Mouse (Mus musculus): ENCODE measurements around the gene Prr23a1. TPM values are rescaled to one million over a fixed set of nuclear protein-coding genes. Genes with fewer than 3 reads are reported as not detected.
A peak's percentile ranks its signal among the peaks of the same experiment; 100 is the strongest.
"Not testable (repeated sequence)": the region's sequence is repeated elsewhere in the genome, so short reads cannot be mapped to it uniquely, and the experiment has no call there.

The Prr23a1 gene
- polyA plus RNA-seq (2015; fragmentation: Nextera tagmentation; extraction: Ambion mirVana) = 0.18 and 0.47 TPM in 2 replicates

DNA sequence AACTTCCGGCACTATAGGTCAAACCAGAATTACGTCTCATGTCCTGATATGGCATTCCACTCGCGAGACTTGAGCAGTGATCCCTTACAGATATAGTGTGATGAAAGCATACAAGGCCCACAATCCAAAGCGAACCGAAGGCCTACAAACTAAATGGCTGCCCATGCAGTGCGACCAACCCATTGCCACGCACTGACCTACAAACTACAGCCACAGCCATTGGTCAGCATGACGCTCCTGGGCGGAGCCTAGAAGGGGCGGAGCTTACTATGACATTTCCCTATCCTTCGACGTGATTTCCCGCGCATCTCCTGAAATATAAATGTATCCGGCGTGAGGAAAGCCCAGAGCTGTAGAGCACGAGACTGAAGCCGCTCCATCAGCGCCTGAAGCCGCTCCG is at the start of gene Prr23a1:
Prr23a1 (plus strand) TSS at position 387 of the 400 bp plus-strand sequence.
- WGBS = 57% methylated on average over 22 of the region's 22 CpGs
- no peak within 1 kb of the TSS for H3K9ac ChIP-seq
- no peak for ATAC-seq (ENCODE audit: low FRiP score, low read depth)
- peak within 1 kb of the TSS; percentile 39; the same call in 1 of the 2 replicates for H3K4me2 ChIP-seq
- no peaks in the 10 kb centered on the region for H3K4me1 ChIP-seq (replicated peaks)
- H3K4me3 ChIP-seq = 0 out of 2 replicates have a peak within 1 kb of the TSS, but pooled peaks have one; percentile 4
- no peaks in the 10 kb centered on the region for H3K36me3 ChIP-seq
- H3K27ac ChIP-seq (replicated peaks) = no peak within 1 kb of the TSS
- no peaks in the 10 kb centered on the region for H3K9me3 ChIP-seq
- no peaks in the 10 kb centered on the region for H3K27me3 ChIP-seq

DNA sequence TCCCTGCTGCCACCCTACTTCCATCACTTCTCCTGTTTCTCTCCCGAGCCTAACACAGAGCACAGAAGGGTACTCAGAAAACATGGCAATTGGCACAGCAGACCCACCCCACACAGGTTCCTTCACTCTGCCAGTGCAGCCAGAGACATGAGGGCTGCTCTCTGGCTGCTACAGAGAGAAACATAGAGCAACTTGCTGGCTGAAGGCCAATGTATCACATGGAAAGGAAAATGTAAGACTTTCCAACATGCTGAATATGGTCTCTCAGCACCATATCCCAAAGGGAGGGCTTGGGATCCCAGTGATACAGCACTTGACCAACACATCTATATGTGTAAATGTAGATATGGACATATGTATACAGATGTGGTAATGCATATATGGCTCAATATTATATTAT is 43.3 kb upstream of the Prr23a1 start:
- WGBS = 71% methylated on average over 1 of the region's 1 CpGs
- no peaks in the 10 kb centered on the region for H3K27me3 ChIP-seq
- no peak overlapping the region for H3K4me2 ChIP-seq
- no peaks in the 10 kb centered on the region for H3K9me3 ChIP-seq
- no peak overlapping the region for H3K27ac ChIP-seq (replicated peaks)
- no peaks in the 10 kb centered on the region for H3K36me3 ChIP-seq
- no peaks in the 10 kb centered on the region for H3K4me1 ChIP-seq (replicated peaks)
- H3K4me3 ChIP-seq = no peak overlapping the region
- ATAC-seq (ENCODE audit: low FRiP score, low read depth) = no peak
- H3K9ac ChIP-seq = no peak overlapping the region

DNA sequence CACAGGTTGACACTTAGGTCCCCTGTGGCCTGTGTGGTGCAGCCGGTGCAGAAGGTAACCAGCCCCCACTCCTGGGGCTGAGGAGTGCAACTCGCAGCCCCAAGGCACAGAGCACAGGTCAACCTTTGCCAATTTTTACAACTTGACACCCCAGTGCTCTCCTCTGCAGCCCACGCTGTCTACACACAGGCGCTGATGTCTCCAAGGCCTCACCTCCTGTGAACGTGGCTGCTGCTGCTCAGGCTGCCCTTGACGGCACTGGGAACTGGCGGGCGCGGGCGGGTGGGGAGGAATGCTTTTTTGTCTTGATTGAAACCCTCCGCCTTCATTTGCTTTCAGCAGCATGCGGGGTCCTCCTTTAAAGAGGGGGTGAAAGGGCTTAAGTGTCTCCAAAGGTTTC is 38.3 kb upstream of the Prr23a1 start:
- H3K9me3 ChIP-seq = no peaks in the 10 kb centered on the region
- H3K27me3 ChIP-seq = no peaks in the 10 kb centered on the region
- WGBS = 56% methylated on average over 12 of the region's 12 CpGs
- no peaks in the 10 kb centered on the region for H3K36me3 ChIP-seq
- no peak overlapping the region for H3K4me3 ChIP-seq
- H3K4me2 ChIP-seq = no peak overlapping the region
- no peak overlapping the region for H3K27ac ChIP-seq (replicated peaks)
- H3K4me1 ChIP-seq (replicated peaks) = no peaks in the 10 kb centered on the region
- H3K9ac ChIP-seq = no peak overlapping the region
- ATAC-seq (ENCODE audit: low FRiP score, low read depth) = no peak

DNA sequence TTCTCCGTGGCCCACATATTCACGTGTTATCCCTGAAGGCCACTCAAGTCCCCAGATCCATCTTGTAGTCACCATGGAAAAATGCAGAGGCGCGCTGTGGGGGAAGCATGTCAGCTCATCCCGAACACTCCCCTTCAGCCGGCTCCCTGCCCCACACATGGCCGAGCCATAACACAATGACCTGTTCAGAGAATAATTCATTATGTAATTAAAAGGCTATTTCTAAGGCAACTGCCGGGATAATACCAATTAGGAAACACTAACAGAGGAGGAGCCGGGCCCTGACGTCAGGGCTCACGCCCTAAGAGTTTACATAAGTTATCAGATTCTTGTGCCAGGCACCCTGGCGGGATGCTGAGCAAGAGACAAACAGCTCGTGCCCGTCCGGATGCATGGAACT is 36.8 kb upstream of the Prr23a1 start:
- WGBS = 73% methylated on average over 15 of the region's 15 CpGs

DNA sequence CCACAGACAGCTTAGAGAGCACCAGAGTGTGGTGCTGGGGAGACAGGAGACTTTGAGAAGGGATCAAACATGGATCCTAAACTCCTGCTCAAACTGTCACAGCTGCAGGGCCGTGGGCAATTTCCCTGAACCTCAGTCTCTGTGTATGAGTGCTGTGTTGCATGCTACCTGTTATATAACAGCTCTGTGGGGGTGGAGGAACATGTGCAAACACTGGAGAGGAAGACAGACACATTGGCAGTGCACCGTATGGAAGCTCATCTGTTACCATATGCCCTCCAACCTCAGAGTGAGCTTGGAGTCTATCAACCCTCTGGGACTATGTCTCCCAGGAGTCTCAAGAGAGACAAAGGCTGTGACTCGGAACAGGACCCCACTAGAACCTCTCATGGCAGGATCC is 36.4 kb upstream of the Prr23a1 start:
- no peak for ATAC-seq (ENCODE audit: low FRiP score, low read depth)
- 85% methylated on average over 3 of the region's 3 CpGs for whole genome bisulfite sequencing
- H3K36me3 ChIP-seq = no peaks in the 10 kb centered on the region
- H3K9ac ChIP-seq = no peak overlapping the region
- H3K27ac ChIP-seq (replicated peaks) = no peak overlapping the region
- no peaks in the 10 kb centered on the region for H3K9me3 ChIP-seq
- H3K27me3 ChIP-seq = no peaks in the 10 kb centered on the region
- H3K4me1 ChIP-seq (replicated peaks) = no peaks in the 10 kb centered on the region
- no peak overlapping the region for H3K4me2 ChIP-seq
- H3K4me3 ChIP-seq = no peak overlapping the region

More for the DNA sequence above, 36.8 kb upstream of the Prr23a1 start:
- no peak for ATAC-seq (ENCODE audit: low FRiP score, low read depth)
- no peaks in the 10 kb centered on the region for H3K36me3 ChIP-seq
- no peak overlapping the region for H3K27ac ChIP-seq (replicated peaks)
- H3K4me2 ChIP-seq = no peak overlapping the region
- no peak overlapping the region for H3K4me3 ChIP-seq
- H3K27me3 ChIP-seq = no peaks in the 10 kb centered on the region
- no peak overlapping the region for H3K9ac ChIP-seq
- H3K9me3 ChIP-seq = no peaks in the 10 kb centered on the region
- H3K4me1 ChIP-seq (replicated peaks) = no peaks in the 10 kb centered on the region

DNA sequence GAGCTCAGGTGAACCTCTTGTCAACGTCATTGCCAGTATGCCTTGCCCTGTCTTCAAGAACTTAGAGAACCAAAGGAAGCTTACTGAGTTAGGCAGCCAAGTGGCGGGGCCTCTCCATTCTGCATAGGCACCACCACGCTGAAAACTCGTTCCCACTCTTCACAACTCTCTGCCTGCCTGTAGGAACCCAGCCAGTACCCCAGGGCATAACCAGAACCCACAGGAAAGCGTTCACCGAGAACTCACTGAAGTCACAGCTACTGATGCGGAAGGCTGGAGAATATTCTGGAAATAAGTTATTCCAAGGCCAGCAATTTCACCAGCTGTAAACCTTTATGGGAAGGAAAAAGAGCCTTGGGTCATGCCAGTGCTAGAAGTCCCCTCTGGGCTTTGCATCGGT is 34.7 kb upstream of the Prr23a1 start:
- no peak overlapping the region for H3K9ac ChIP-seq
- no peaks in the 10 kb centered on the region for H3K36me3 ChIP-seq
- no peaks in the 10 kb centered on the region for H3K9me3 ChIP-seq
- H3K4me1 ChIP-seq (replicated peaks) = no peaks in the 10 kb centered on the region
- no peak overlapping the region for H3K4me2 ChIP-seq
- no peak overlapping the region for H3K4me3 ChIP-seq
- WGBS = 89% methylated on average over 8 of the region's 8 CpGs
- no peaks in the 10 kb centered on the region for H3K27me3 ChIP-seq
- ATAC-seq (ENCODE audit: low FRiP score, low read depth) = no peak
- no peak overlapping the region for H3K27ac ChIP-seq (replicated peaks)

DNA sequence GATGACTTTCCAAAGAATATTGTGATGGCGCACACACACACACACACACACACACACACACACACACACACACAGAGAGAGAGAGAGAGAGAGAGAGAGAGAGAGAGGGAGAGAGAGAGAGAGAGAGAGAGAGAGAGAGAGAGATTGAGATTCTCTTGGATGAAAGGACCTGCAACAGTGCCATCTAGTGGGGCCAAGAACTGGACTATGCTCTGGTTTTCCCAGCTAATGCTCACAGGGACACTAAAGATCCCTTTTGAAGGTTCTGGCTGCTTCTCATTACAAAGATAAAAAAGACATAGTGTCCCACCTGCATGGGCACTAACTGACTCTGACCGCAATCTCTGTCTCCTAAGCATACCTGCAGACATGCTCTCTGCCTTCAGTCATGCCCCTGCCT is 32.8 kb upstream of the Prr23a1 start:
- not testable (repeated sequence) for H3K4me1 ChIP-seq (replicated peaks); H3K9ac ChIP-seq; H3K27ac ChIP-seq (replicated peaks); ATAC-seq (ENCODE audit: low FRiP score, low read depth); H3K4me3 ChIP-seq; H3K4me2 ChIP-seq; H3K27me3 ChIP-seq; H3K36me3 ChIP-seq; H3K9me3 ChIP-seq
- 63% methylated on average over 2 of the region's 2 CpGs for WGBS

DNA sequence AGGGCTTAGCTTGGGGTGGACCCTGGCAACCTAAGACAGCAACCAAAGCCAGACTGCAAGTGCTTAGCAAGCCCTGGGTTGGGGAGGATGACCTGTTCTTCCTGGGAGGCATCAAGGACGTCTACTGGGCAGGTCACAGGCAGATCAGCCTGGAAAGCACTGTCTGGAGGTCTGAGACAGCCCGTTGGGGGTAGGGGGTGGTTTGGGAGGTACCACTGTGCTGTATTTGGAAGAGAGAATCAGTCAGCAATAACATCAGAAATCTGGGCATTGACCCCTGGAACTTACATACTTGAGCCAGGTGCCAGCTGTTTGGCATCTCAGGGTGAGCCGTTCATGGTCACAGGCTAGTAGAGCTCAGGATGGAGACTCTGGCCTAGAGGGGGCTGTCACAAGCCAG is 26.2 kb upstream of the Prr23a1 start:
- Histone ChIP-seq H3K36me3 (no peaks in the 10 kb centered on the region), H3K27ac (replicated peaks) (no peak overlapping the region), H3K27me3 (no peaks in the 10 kb centered on the region), H3K4me1 (replicated peaks) (no peaks in the 10 kb centered on the region), H3K9me3 (no peaks in the 10 kb centered on the region), H3K9ac (no peak overlapping the region), H3K4me2 (no peak overlapping the region), H3K4me3 (no peak overlapping the region)
- 75% methylated on average over 3 of the region's 3 CpGs for WGBS
- ATAC-seq (ENCODE audit: low FRiP score, low read depth) = no peak

DNA sequence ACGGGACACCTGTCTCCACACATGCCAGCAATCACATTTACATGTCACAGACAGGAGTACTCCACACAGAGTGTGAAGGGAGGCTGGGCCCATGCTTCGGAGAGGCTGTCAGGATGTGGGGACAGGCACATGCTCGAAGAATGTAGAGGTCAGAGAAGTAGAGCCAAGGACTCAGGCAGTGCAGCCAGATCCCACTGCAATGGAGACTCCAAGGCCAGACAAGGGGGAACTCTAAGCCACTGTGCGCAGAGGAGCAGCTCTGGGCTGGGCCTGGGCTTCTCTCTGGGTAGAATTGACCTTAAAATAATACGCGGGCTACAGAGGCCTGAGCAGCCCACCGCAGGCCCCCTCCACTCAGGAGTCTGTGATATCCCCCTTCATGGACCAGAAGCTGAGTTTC is 24.7 kb upstream of the Prr23a1 start:
- Histone ChIP-seq H3K27ac (replicated peaks) (no peak overlapping the region), H3K4me2 (no peak overlapping the region), H3K9ac (no peak overlapping the region), H3K9me3 (no peaks in the 10 kb centered on the region), H3K4me3 (no peak overlapping the region), H3K36me3 (no peaks in the 10 kb centered on the region), H3K4me1 (replicated peaks) (no peaks in the 10 kb centered on the region), H3K27me3 (no peaks in the 10 kb centered on the region)
- 90% methylated on average over 7 of the region's 7 CpGs for WGBS
- no peak for ATAC-seq (ENCODE audit: low FRiP score, low read depth)

DNA sequence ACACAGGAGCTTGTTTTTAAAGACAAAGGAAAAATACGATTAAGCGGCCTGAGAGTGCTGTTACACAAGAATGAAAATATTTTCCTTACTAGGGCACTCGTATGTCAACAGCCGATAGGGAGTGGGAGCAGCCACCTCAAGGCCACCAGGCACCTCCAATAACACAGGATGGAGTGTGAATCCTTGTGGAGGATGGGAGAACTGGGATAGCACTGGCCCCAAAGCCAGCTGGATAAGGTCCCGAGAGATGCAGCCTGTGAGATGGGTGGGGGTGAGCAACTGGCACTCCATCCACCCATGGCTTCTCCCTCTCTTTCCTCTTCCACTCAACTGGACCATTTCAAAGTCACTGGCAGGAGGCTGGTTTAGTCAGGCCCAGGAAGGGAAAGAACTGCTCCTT is 23.3 kb upstream of the Prr23a1 start:
- Histone ChIP-seq H3K4me3 (no peak overlapping the region), H3K9me3 (no peaks in the 10 kb centered on the region), H3K27ac (replicated peaks) (no peak overlapping the region), H3K9ac (no peak overlapping the region), H3K4me2 (no peak overlapping the region), H3K36me3 (no peaks in the 10 kb centered on the region), H3K27me3 (no peaks in the 10 kb centered on the region), H3K4me1 (replicated peaks) (no peaks in the 10 kb centered on the region)
- ATAC-seq (ENCODE audit: low FRiP score, low read depth) = no peak
- WGBS = 79% methylated on average over 5 of the region's 5 CpGs

DNA sequence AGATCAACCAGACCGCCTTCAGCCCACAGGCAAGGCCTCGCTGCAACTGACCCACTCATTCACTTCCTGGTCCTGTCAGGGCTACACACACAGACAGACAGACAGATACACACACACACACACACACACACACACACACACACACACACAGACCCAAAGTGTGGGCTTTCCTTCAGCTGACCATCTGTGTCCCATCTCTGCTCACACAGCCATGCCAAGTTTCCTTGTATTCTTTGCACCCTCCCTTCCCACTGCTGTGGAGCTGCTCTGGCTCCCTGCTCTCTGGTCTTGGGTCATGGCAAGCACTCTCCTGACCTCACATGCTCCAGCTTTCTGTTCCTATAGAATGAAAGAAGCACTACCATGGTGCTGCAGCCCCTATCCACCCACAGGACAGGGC is 22.8 kb upstream of the Prr23a1 start:
- H3K27ac ChIP-seq (replicated peaks) = no peak overlapping the region
- H3K27me3 ChIP-seq = no peaks in the 10 kb centered on the region
- no peak overlapping the region for H3K4me2 ChIP-seq
- H3K4me1 ChIP-seq (replicated peaks) = no peaks in the 10 kb centered on the region
- no peak overlapping the region for H3K4me3 ChIP-seq
- no peak overlapping the region for H3K9ac ChIP-seq
- ATAC-seq (ENCODE audit: low FRiP score, low read depth) = no peak
- H3K9me3 ChIP-seq = no peaks in the 10 kb centered on the region
- 88% methylated on average over 2 of the region's 2 CpGs for WGBS
- no peaks in the 10 kb centered on the region for H3K36me3 ChIP-seq

DNA sequence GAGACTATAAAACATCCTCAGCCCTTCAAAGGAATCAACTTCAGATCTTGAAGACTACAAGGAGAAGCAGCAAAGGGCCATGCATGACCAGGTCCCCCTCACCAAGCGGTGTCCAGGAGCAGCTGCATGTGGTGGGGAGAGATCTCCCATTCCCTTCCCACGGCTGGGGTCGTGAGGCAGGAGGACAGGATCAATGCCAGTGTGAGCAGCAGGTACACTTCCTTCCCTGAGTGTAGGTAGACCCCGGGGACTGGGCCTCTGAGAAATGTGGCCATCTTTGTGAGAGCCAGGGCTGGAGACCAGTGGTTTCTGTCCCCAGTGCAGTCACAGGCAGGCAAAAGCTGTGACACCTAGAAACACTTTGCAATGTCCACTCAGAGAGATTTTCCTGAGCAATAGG is 21.8 kb upstream of the Prr23a1 start:
- no peaks in the 10 kb centered on the region for H3K4me1 ChIP-seq (replicated peaks)
- H3K27ac ChIP-seq (replicated peaks) = no peak overlapping the region
- H3K36me3 ChIP-seq = no peaks in the 10 kb centered on the region
- no peak overlapping the region for H3K9ac ChIP-seq
- no peak for ATAC-seq (ENCODE audit: low FRiP score, low read depth)
- H3K9me3 ChIP-seq = no peaks in the 10 kb centered on the region
- no peaks in the 10 kb centered on the region for H3K27me3 ChIP-seq
- no peak overlapping the region for H3K4me3 ChIP-seq
- 87% methylated on average over 4 of the region's 4 CpGs for WGBS
- no peak overlapping the region for H3K4me2 ChIP-seq

DNA sequence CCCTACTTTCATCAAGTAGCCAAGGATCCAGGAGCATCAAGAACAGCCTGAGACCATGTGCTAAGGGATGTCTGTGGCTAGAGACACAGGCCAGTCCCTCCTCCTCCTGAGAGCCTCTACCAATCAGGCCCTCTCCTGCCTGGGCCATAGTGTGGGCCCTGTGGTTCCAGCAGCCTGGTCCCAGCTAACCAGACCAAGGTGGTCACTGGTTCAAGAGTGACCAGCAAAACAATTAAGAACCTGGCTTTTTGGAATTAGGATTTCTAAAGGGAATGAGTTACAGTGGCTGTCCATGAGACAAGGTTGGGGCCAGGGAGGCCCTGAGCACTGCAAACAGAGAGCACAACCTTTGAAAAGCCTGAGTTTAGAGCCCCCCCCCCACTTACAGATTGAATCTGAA is 21.2 kb upstream of the Prr23a1 start:
- H3K36me3 ChIP-seq = no peaks in the 10 kb centered on the region

More for the DNA sequence above, 21.2 kb upstream of the Prr23a1 start:
- no peak overlapping the region for H3K9ac ChIP-seq
- no peaks in the 10 kb centered on the region for H3K4me1 ChIP-seq (replicated peaks)
- H3K27ac ChIP-seq (replicated peaks) = no peak overlapping the region
- H3K9me3 ChIP-seq = no peaks in the 10 kb centered on the region
- no peak overlapping the region for H3K4me2 ChIP-seq
- H3K4me3 ChIP-seq = no peak overlapping the region
- no peak for ATAC-seq (ENCODE audit: low FRiP score, low read depth)
- H3K27me3 ChIP-seq = no peaks in the 10 kb centered on the region
